Mouse (Mus musculus): Measurements from ENCODE around the gene Gm21887. TPM values are rescaled to one million over a fixed set of nuclear protein-coding genes. Genes with fewer than 3 reads are reported as not detected.
A peak's percentile ranks its signal among the peaks of the same experiment; 100 is the strongest.
"Not testable (repeated sequence)": the region's sequence is repeated elsewhere in the genome, so short reads cannot be mapped to it uniquely, and the experiment has no call there.

Gene Gm21887
- total RNA-seq, 2 experiments from 2014 or later = 29.2 to 38.0 TPM

- peak; percentile 2 for ATAC-seq (ENCODE audit: poor library complexity, severe bottlenecking)
Observed at GRCm38 (mm10) chrX:170010581-170011528, 1.4 kb downstream of the Gm21887 start.

- not testable (repeated sequence) for ATAC-seq (ENCODE audit: poor library complexity, severe bottlenecking)
Observed at GRCm38 (mm10) chrX:170011529-170011879, 2.0 kb downstream of the Gm21887 start.

GRCm38 (mm10) chrX:170013421-170013820 is 4.0 kb downstream of the Gm21887 start:
- ATAC-seq (ENCODE audit: poor library complexity, severe bottlenecking) = not testable (repeated sequence)

GRCm38 (mm10) chrX:170014038-170014437 is 4.6 kb downstream of the Gm21887 start:
- not testable (repeated sequence) for ATAC-seq (ENCODE audit: poor library complexity, severe bottlenecking)

- not testable (repeated sequence) for ATAC-seq (ENCODE audit: poor library complexity, severe bottlenecking)
Observed at GRCm38 (mm10) chrX:170015883-170016282, 6.4 kb downstream of the Gm21887 start.

- peak; percentile 58 for ATAC-seq (ENCODE audit: poor library complexity, severe bottlenecking)
Observed at GRCm38 (mm10) chrX:170017333-170018245, 8.1 kb downstream of the Gm21887 start.

GRCm38 (mm10) chrX:170018571-170019218 is 9.2 kb downstream of the Gm21887 start:
- peak; percentile 33 for ATAC-seq (ENCODE audit: poor library complexity, severe bottlenecking)

GRCm38 (mm10) chrX:170019219-170019953 is 9.9 kb downstream of the Gm21887 start:
- ATAC-seq (ENCODE audit: poor library complexity, severe bottlenecking) = peak; percentile 8

- ATAC-seq (ENCODE audit: poor library complexity, severe bottlenecking) = peak; percentile 39
Observed at GRCm38 (mm10) chrX:170019954-170020689, 10.7 kb downstream of the Gm21887 start.

GRCm38 (mm10) chrX:170020690-170021050 is 11.2 kb downstream of the Gm21887 start:
- ATAC-seq (ENCODE audit: poor library complexity, severe bottlenecking) = peak; percentile 45

- not testable (repeated sequence) for ATAC-seq (ENCODE audit: poor library complexity, severe bottlenecking)
Observed at GRCm38 (mm10) chrX:170021205-170021604, 11.7 kb downstream of the Gm21887 start.

- not testable (repeated sequence) for ATAC-seq (ENCODE audit: poor library complexity, severe bottlenecking)
Observed at GRCm38 (mm10) chrX:170021750-170022461, 12.4 kb downstream of the Gm21887 start.

Other genes starting within 250 kb of the Gm21887 start
- not detected in 2 replicates for gene 4933400A11Rik, start 230.0 kb upstream of the Gm21887 start, total RNA-seq (2015)
- not detected in 2 replicates for gene 4933400A11Rik, start 230.0 kb upstream of the Gm21887 start, total RNA-seq (2017)

Measured in megakaryocyte, adult 5-6 weeks (primary cell).